Mouse (Mus musculus): ENCODE data around the gene Mapkapk5. TPM values are rescaled to one million over a fixed set of nuclear protein-coding genes. Genes with fewer than 3 reads are reported as not detected.

The Mapkapk5 gene
- polyA plus RNA-seq, 1 experiment from 2014 or later: 68.8 TPM

DNA sequence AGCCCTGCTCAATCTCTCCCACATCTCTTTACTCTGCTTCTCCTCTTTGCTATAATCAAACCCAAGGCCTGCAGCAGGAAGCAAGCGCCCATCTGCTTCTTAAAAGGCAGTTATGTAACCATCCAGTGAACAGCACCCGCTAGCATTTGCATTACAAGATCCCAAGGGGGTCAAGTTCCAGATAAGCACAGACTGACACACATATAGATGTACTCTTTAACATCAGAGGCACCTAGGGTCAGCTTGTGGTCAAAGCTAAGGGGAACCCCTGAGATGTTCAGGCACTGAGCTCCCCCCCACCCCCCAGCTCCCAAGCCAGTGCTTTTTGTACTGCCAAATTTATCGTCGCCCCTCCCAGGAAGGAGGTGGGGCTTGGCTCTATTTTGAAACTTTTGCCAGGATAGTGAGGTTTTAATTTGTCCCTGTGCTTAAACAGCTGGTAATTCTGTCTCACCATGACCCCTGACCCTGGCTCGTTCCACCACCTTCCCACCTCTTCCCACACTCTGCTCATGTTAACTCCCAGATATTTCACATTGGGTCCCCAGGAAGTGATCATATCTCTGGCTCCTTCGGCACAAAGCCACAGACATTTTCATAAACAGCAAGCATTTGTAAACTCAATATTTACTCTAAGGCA lies 40.8 kb upstream of the Mapkapk5 start:
- Histone ChIP-seq H3K27me3 (ENCODE audit: control insufficient read depth, insufficient read depth, low read length) (no peaks in the 10 kb centered on the region), H3K9me3 (ENCODE audit: control insufficient read depth, low read length) (no peaks in the 10 kb centered on the region), H3K4me2 (ENCODE audit: low read length) (no peak overlapping the region), H3K9ac (replicated peaks; ENCODE audit: low read length) (no peak overlapping the region), H3K36me3 (ENCODE audit: control insufficient read depth, insufficient read depth, low read length) (no peaks in the 10 kb centered on the region), H3K4me1 (ENCODE audit: control insufficient read depth, insufficient read depth, low read length) (no peaks in the 10 kb centered on the region), H3K27ac (replicated peaks; ENCODE audit: low read depth, low read length) (no peak overlapping the region), H3K4me3 (replicated peaks; ENCODE audit: low read depth, low read length) (no peak overlapping the region)
- ATAC-seq (ENCODE audit: low FRiP score, low TSS enrichment) (no peak), DNase-seq (no peak)
- 82% methylated on average over 6 of the region's 6 CpGs for WGBS

DNA sequence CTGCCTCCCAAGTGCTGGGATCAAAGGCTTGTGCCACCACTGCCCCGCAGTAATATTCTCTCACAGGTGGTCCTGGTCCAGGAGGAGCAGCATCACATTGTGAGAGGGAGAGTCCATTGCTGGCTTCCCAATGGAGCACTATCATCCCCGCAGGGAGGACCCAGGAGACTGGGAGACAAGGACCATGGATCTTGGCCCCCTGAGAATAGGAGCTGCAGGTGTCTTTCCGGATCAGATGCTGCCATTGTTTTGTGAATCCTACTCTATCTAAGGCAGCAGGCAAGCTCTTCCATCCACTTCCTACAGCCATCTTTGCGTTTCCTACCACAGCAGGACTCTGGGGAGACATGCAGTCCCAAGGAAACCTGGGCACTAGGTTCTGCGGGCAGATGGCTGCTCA lies 40.0 kb upstream of the Mapkapk5 start:
- no peak for ATAC-seq (ENCODE audit: low FRiP score, low TSS enrichment)
- H3K4me3 ChIP-seq (replicated peaks; ENCODE audit: low read depth, low read length): no peak overlapping the region

DNA sequence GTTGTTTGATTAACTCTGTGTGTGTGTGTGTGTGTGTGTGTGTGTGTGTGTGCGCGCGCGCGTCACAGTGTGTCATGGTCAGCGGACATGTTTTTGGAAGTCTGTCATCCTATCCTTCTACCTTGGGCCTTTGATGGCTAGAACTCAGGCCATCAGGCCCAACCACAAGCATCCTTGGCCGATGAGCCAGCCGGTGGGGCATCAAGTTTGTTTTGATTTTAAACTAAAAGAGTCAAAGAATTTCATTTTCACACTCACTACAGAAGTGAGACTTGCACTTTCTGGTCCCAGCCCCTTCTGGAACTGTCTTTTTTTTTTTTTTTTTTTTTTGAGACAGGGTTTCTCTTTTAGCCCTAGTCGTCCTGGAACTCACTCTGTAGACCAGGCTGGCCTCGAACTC lies 39.3 kb upstream of the Mapkapk5 start:
- no peak overlapping the region for H3K4me2 ChIP-seq (ENCODE audit: low read length)
- 96% methylated on average over 10 of the region's 10 CpGs for WGBS

More for the DNA sequence above, 40.0 kb upstream of the Mapkapk5 start:
- no peaks in the 10 kb centered on the region for H3K9me3 ChIP-seq (ENCODE audit: control insufficient read depth, low read length)
- no peak for DNase-seq
- H3K36me3 ChIP-seq (ENCODE audit: control insufficient read depth, insufficient read depth, low read length): no peaks in the 10 kb centered on the region
- no peaks in the 10 kb centered on the region for H3K27me3 ChIP-seq (ENCODE audit: control insufficient read depth, insufficient read depth, low read length)
- no peak overlapping the region for H3K4me2 ChIP-seq (ENCODE audit: low read length)
- H3K9ac ChIP-seq (replicated peaks; ENCODE audit: low read length): no peak overlapping the region
- WGBS: 81% methylated on average over 5 of the region's 5 CpGs
- H3K27ac ChIP-seq (replicated peaks; ENCODE audit: low read depth, low read length): no peak overlapping the region
- H3K4me1 ChIP-seq (ENCODE audit: control insufficient read depth, insufficient read depth, low read length): no peaks in the 10 kb centered on the region

DNA sequence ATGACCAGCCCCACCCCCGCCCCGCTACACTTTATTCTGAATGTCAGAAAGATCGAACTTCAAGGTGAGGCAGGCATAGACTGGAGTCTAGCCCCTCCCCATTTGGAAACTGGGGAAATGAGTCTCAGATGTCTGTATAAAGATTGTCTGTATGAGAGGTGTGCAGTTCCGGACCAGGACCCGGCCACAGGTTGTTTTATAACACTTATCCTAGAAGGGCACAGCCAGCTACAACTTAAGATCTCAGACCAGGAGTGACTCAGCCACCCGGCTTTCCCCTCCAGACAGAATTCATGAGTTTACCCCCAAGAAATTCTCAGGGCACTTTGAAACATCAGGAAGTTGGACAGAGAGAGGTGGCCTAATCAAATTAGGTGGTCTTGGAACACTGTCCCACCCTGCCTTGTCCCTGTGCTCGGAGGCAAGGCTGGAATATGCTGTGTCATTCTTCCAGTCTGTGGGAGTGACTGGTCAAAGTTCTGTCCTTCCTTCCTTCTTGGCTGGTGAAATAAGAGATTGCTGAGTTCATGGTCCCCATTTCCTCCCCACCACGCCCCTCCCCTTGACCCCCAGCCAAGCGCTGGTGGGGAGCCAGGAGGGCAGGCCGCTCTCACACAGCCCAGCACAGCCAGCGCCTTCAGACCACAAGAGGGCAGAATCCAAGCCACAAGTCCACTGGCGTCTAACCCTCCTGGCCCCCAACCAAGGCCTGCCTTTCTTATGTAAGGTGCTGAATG lies 38.2 kb upstream of the Mapkapk5 start:
- Histone ChIP-seq H3K36me3 (ENCODE audit: control insufficient read depth, insufficient read depth, low read length) (peaks cover 8% of the 10 kb centered on the region; the same call in 1 of the 2 replicates), H3K27me3 (ENCODE audit: control insufficient read depth, insufficient read depth, low read length) (no peaks in the 10 kb centered on the region), H3K27ac (replicated peaks; ENCODE audit: low read depth, low read length) (no peak overlapping the region), H3K9me3 (ENCODE audit: control insufficient read depth, low read length) (no peaks in the 10 kb centered on the region), H3K4me3 (replicated peaks; ENCODE audit: low read depth, low read length) (no peak overlapping the region), H3K4me2 (ENCODE audit: low read length) (no peak overlapping the region), H3K4me1 (ENCODE audit: control insufficient read depth, insufficient read depth, low read length) (no peaks in the 10 kb centered on the region), H3K9ac (replicated peaks; ENCODE audit: low read length) (no peak overlapping the region)
- ATAC-seq (ENCODE audit: low FRiP score, low TSS enrichment): no peak
- DNase-seq: peak; percentile 48
- WGBS: 58% methylated on average over 12 of the region's 12 CpGs

More for the DNA sequence above, 39.3 kb upstream of the Mapkapk5 start:
- DNase-seq (no peak), ATAC-seq (ENCODE audit: low FRiP score, low TSS enrichment) (no peak)
- no peak overlapping the region for H3K4me3 ChIP-seq (replicated peaks; ENCODE audit: low read depth, low read length)
- no peaks in the 10 kb centered on the region for H3K9me3 ChIP-seq (ENCODE audit: control insufficient read depth, low read length)
- no peaks in the 10 kb centered on the region for H3K27me3 ChIP-seq (ENCODE audit: control insufficient read depth, insufficient read depth, low read length)
- no peak overlapping the region for H3K27ac ChIP-seq (replicated peaks; ENCODE audit: low read depth, low read length)
- H3K4me1 ChIP-seq (ENCODE audit: control insufficient read depth, insufficient read depth, low read length): no peaks in the 10 kb centered on the region
- no peak overlapping the region for H3K9ac ChIP-seq (replicated peaks; ENCODE audit: low read length)
- H3K36me3 ChIP-seq (ENCODE audit: control insufficient read depth, insufficient read depth, low read length): no peaks in the 10 kb centered on the region

DNA sequence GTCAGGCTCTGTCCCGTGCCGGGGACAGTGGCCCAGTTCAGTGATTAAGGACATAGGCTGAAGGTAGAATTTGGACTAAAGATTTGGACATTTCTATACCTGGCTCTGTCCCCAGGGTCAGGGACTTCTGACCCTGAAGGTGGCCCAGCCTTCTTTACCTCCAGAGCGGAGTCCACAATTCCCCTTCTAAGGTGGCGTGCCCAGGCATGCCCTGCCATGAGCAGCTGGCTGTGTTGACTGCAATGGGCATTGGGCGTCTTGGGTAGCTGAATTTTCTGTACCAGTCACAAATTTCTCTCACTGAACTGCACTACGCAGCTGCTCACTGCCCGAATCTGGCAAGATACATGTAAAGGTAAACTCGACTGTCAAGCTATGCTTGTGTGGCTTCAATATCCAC lies 36.2 kb upstream of the Mapkapk5 start:
- Histone ChIP-seq H3K4me3 (replicated peaks; ENCODE audit: low read depth, low read length) (no peak overlapping the region), H3K4me1 (ENCODE audit: control insufficient read depth, insufficient read depth, low read length) (no peaks in the 10 kb centered on the region), H3K36me3 (ENCODE audit: control insufficient read depth, insufficient read depth, low read length) (peaks cover 8% of the 10 kb centered on the region; the same call in 1 of the 2 replicates), H3K9me3 (ENCODE audit: control insufficient read depth, low read length) (no peaks in the 10 kb centered on the region), H3K9ac (replicated peaks; ENCODE audit: low read length) (no peak overlapping the region), H3K4me2 (ENCODE audit: low read length) (no peak overlapping the region), H3K27me3 (ENCODE audit: control insufficient read depth, insufficient read depth, low read length) (no peaks in the 10 kb centered on the region), H3K27ac (replicated peaks; ENCODE audit: low read depth, low read length) (no peak overlapping the region)
- ATAC-seq (ENCODE audit: low FRiP score, low TSS enrichment): no peak
- no peak for DNase-seq
- WGBS: 95% methylated on average over 8 of the region's 8 CpGs

DNA sequence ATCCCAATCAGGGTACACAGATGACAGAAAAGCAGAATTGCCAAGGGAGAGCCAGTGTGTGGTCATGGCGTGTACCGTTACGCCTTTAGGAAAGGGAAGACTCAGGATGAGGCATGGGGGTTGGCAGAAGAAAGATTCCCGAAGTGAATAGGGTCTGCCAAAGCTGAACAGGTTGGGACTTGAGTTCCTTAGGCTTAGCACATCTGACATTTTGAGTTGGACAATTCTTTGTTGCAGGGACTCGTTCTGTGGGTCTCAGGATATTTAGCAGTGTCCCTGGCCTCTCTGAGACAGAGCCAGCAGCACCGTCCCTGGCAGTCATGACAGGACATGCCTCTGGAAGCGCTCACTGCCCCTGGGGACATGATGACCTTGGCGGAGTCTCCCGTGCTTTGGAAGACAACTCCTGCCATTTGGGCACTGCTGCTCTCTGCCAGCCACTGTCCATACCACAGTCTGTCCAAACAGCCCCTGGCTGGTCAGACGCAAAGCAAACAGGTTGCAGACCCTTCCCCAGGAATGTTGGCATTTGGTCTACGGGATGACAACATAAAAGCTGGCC lies 31.3 kb upstream of the Mapkapk5 start:
- Histone ChIP-seq H3K36me3 (ENCODE audit: control insufficient read depth, insufficient read depth, low read length) (peaks cover 25% of the 10 kb centered on the region), H3K4me1 (ENCODE audit: control insufficient read depth, insufficient read depth, low read length) (no peaks in the 10 kb centered on the region), H3K9me3 (ENCODE audit: control insufficient read depth, low read length) (no peaks in the 10 kb centered on the region), H3K4me2 (ENCODE audit: low read length) (no peak overlapping the region), H3K4me3 (replicated peaks; ENCODE audit: low read depth, low read length) (no peak overlapping the region), H3K9ac (replicated peaks; ENCODE audit: low read length) (no peak overlapping the region), H3K27me3 (ENCODE audit: control insufficient read depth, insufficient read depth, low read length) (no peaks in the 10 kb centered on the region), H3K27ac (replicated peaks; ENCODE audit: low read depth, low read length) (no peak overlapping the region)
- DNase-seq (no peak), ATAC-seq (ENCODE audit: low FRiP score, low TSS enrichment) (no peak)
- WGBS: 94% methylated on average over 11 of the region's 11 CpGs

DNA sequence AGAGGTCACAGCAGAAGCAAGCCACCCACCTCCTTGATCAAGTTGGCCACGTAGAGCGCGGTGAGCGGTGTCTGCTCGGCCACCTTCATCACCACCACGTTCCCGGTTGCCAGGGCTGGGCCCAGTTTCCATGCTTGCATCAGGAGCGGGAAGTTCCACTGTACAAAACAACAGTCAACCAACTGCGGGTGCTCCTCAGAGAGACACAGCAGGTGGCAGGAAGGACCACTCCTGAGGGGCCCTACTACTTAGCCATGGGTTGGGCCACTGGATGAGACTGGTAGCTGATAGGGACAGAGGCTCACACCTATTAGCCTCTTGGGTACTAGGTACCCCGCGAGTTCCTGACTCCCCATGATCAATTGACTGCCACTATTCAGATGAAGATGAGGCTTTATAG lies 30.2 kb upstream of the Mapkapk5 start:
- peaks cover 28% of the 10 kb centered on the region for H3K36me3 ChIP-seq (ENCODE audit: control insufficient read depth, insufficient read depth, low read length)
- 96% methylated on average over 11 of the region's 11 CpGs for WGBS
- no peak overlapping the region for H3K4me3 ChIP-seq (replicated peaks; ENCODE audit: low read depth, low read length)
- no peak overlapping the region for H3K27ac ChIP-seq (replicated peaks; ENCODE audit: low read depth, low read length)
- DNase-seq (no peak), ATAC-seq (ENCODE audit: low FRiP score, low TSS enrichment) (no peak)
- H3K27me3 ChIP-seq (ENCODE audit: control insufficient read depth, insufficient read depth, low read length): no peaks in the 10 kb centered on the region
- no peak overlapping the region for H3K4me2 ChIP-seq (ENCODE audit: low read length)
- no peak overlapping the region for H3K9ac ChIP-seq (replicated peaks; ENCODE audit: low read length)
- no peaks in the 10 kb centered on the region for H3K4me1 ChIP-seq (ENCODE audit: control insufficient read depth, insufficient read depth, low read length)
- H3K9me3 ChIP-seq (ENCODE audit: control insufficient read depth, low read length): no peaks in the 10 kb centered on the region

DNA sequence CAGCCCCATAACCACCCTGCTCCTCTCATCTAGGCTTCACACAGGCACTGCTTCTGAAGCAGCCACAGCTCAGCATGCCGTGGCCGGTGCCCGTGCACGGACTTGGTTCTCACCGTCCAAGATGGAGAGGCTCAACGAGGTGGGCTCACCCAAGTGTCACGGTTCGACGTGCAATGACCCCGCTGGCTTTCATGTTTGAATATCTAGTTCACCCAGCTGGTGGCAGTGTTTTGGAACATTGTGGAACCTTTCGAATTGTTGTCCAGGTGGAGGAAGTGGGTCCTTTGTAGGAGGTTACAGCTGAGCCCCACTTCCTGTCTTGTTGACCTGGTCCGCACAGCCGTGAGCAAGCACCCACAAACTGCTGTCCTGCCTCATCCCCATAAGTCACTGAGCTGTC lies 28.4 kb upstream of the Mapkapk5 start:
- H3K9me3 ChIP-seq (ENCODE audit: control insufficient read depth, low read length): no peaks in the 10 kb centered on the region
- peaks cover 25% of the 10 kb centered on the region for H3K36me3 ChIP-seq (ENCODE audit: control insufficient read depth, insufficient read depth, low read length)
- no peak for DNase-seq
- no peak overlapping the region for H3K27ac ChIP-seq (replicated peaks; ENCODE audit: low read depth, low read length)
- no peak overlapping the region for H3K4me3 ChIP-seq (replicated peaks; ENCODE audit: low read depth, low read length)
- no peak for ATAC-seq (ENCODE audit: low FRiP score, low TSS enrichment)
- no peaks in the 10 kb centered on the region for H3K4me1 ChIP-seq (ENCODE audit: control insufficient read depth, insufficient read depth, low read length)
- 92% methylated on average over 13 of the region's 13 CpGs for WGBS
- H3K4me2 ChIP-seq (ENCODE audit: low read length): no peak overlapping the region
- no peak overlapping the region for H3K9ac ChIP-seq (replicated peaks; ENCODE audit: low read length)
- H3K27me3 ChIP-seq (ENCODE audit: control insufficient read depth, insufficient read depth, low read length): no peaks in the 10 kb centered on the region

DNA sequence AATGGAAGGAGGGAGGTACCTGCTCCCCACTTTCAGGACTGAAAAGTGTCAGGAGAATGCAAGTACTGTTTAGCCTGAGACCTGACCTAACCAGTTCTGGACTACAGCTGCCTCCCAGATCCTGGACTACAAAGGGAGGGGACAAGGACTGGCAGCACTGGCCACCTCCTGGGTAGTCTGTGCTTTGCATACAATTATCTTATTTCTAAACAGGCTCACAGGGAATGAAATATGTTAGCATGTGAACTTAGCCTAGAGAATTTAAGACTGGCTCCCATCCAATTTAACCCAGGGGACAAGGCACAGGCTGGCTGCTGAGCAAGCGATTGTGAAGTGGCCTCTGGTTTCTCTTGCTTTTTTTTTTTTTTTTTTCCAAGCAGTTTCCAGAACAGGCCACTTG lies 25.1 kb upstream of the Mapkapk5 start:
- H3K36me3 ChIP-seq (ENCODE audit: control insufficient read depth, insufficient read depth, low read length): peaks cover 24% of the 10 kb centered on the region; the same call in 1 of the 2 replicates
- DNase-seq: no peak

More for the DNA sequence above, 25.1 kb upstream of the Mapkapk5 start:
- ATAC-seq (ENCODE audit: low FRiP score, low TSS enrichment): no peak
- Histone ChIP-seq H3K27me3 (ENCODE audit: control insufficient read depth, insufficient read depth, low read length) (no peaks in the 10 kb centered on the region), H3K4me3 (replicated peaks; ENCODE audit: low read depth, low read length) (no peak overlapping the region), H3K9ac (replicated peaks; ENCODE audit: low read length) (no peak overlapping the region), H3K27ac (replicated peaks; ENCODE audit: low read depth, low read length) (no peak overlapping the region), H3K4me1 (ENCODE audit: control insufficient read depth, insufficient read depth, low read length) (no peaks in the 10 kb centered on the region), H3K4me2 (ENCODE audit: low read length) (no peak overlapping the region), H3K9me3 (ENCODE audit: control insufficient read depth, low read length) (no peaks in the 10 kb centered on the region)
- WGBS: 81% methylated on average over 1 of the region's 1 CpGs
